Mouse (Mus musculus): ENCODE measurements around the gene Car11. TPM values are rescaled to one million over a fixed set of nuclear protein-coding genes. Genes with fewer than 3 reads are reported as not detected.

Car11 gene
- polyA plus RNA-seq, 1 experiment from 2014 or later = 7.3 TPM

DNA sequence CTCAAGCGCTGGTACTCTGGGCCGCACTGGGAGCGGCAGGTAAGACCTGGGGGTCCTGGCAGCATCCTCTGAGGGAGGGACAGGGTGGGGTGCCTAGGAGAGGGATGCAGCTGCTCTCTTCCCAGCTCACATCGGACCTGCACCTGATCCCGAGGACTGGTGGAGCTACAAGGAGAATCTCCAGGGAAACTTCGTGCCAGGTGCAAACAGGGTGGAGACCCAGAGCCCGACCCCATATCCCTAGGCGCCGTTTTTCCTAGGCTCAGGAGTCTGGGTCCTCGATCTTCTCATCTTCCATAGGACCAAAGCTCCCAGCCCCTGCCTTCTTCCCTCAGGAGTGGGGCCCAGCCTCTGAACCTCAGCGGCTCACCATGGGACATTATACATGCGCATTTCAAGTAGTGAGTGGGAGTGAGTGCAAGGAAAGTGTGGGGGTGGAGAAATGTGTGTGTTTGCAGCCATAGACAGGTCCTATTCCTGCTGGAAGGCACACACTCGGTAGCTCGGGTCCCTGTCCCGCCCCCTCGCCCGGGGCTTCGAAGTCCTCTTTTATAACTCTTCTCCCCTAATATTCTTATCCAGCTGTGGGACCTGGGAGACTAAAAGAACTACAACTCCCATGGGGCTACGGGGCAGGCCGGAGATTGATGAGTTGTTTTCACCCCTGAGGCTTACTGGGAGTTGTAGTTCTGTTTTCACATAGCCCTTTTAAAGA, 815 bp downstream of the Car11 start:
- ATAC-seq (replicated peaks; ENCODE audit: low FRiP score, low TSS enrichment, low read depth) = no peak
- H3K4me3 ChIP-seq (ENCODE audit: low read depth, low read length) = peak overlapping the region; percentile 35
- H3K27me3 ChIP-seq (replicated peaks; ENCODE audit: control insufficient read depth, insufficient read depth, low read length) = peaks cover 23% of the 10 kb centered on the region
- DNase-seq (ENCODE audit: low spot score) = peak; percentile 85
- H3K4me1 ChIP-seq (replicated peaks; ENCODE audit: control insufficient read depth, insufficient read depth, low read length) = peaks cover 17% of the 10 kb centered on the region
- H3K36me3 ChIP-seq (ENCODE audit: control insufficient read depth, insufficient read depth, low read length) = no peaks in the 10 kb centered on the region
- H3K9ac ChIP-seq (ENCODE audit: low read length) = peak overlapping the region; percentile 23; the same call in 1 of the 2 replicates
- no peaks in the 10 kb centered on the region for H3K9me3 ChIP-seq (ENCODE audit: control insufficient read depth, low read length)
- peak overlapping the region; percentile 71 for H3K4me2 ChIP-seq (ENCODE audit: low read length)
- no peak overlapping the region for H3K27ac ChIP-seq (ENCODE audit: low read depth)
- 2% methylated on average over 20 of the region's 20 CpGs for WGBS

DNA sequence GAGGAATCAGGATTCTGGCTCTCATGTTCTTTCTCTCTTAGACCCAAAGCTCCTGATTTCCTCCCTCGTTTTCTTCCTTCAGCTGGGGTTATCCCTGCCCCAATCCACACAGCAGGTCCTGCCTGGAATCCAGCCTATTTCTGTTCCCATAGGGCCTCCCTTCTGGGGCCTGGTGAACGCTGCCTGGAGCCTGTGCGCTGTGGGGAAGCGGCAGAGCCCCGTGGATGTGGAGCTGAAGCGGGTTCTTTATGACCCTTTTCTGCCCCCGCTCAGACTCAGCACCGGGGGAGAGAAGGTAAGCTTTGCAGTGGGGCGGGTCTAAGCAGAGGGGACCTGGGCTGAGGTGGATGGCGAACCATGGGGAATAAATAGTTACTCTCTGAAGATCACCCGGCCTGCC, 1.4 kb downstream of the Car11 start:
- Histone ChIP-seq H3K4me1 (replicated peaks; ENCODE audit: control insufficient read depth, insufficient read depth, low read length) (peaks cover 23% of the 10 kb centered on the region), H3K9me3 (ENCODE audit: control insufficient read depth, low read length) (no peaks in the 10 kb centered on the region), H3K27me3 (replicated peaks; ENCODE audit: control insufficient read depth, insufficient read depth, low read length) (peaks cover 23% of the 10 kb centered on the region), H3K9ac (ENCODE audit: low read length) (peak overlapping the region; percentile 34; the same call in 1 of the 2 replicates), H3K27ac (ENCODE audit: low read depth) (no peak overlapping the region), H3K4me3 (ENCODE audit: low read depth, low read length) (peak overlapping the region; percentile 35; the same call in 1 of the 2 replicates), H3K4me2 (ENCODE audit: low read length) (peak overlapping the region; percentile 71), H3K36me3 (ENCODE audit: control insufficient read depth, insufficient read depth, low read length) (no peaks in the 10 kb centered on the region)
- ATAC-seq (replicated peaks; ENCODE audit: low FRiP score, low TSS enrichment, low read depth) = no peak
- DNase-seq (ENCODE audit: low spot score) = no peak
- 30% methylated on average over 11 of the region's 11 CpGs for WGBS

- WGBS = 88% methylated on average over 11 of the region's 11 CpGs
- H3K27me3 ChIP-seq (replicated peaks; ENCODE audit: control insufficient read depth, insufficient read depth, low read length) = peaks cover 23% of the 10 kb centered on the region
- H3K36me3 ChIP-seq (ENCODE audit: control insufficient read depth, insufficient read depth, low read length) = no peaks in the 10 kb centered on the region
- no peak overlapping the region for H3K9ac ChIP-seq (ENCODE audit: low read length)
- H3K4me1 ChIP-seq (replicated peaks; ENCODE audit: control insufficient read depth, insufficient read depth, low read length) = peaks cover 25% of the 10 kb centered on the region
- H3K27ac ChIP-seq (ENCODE audit: low read depth) = no peak overlapping the region
- H3K4me2 ChIP-seq (ENCODE audit: low read length) = peak overlapping the region; percentile 71
- ATAC-seq (replicated peaks; ENCODE audit: low FRiP score, low TSS enrichment, low read depth) = no peak
- H3K9me3 ChIP-seq (ENCODE audit: control insufficient read depth, low read length) = no peaks in the 10 kb centered on the region
- H3K4me3 ChIP-seq (ENCODE audit: low read depth, low read length) = peak overlapping the region; percentile 35; the same call in 1 of the 2 replicates
- DNase-seq (ENCODE audit: low spot score) = no peak
These were observed 2.0 kb downstream of the Car11 start for GRCm38 (mm10) chr7:45701607-45702006.

GRCm38 (mm10) chr7:45702316-45702715, 2.7 kb downstream of the Car11 start:
- Histone ChIP-seq H3K9ac (ENCODE audit: low read length) (no peak overlapping the region), H3K36me3 (ENCODE audit: control insufficient read depth, insufficient read depth, low read length) (no peaks in the 10 kb centered on the region), H3K4me1 (replicated peaks; ENCODE audit: control insufficient read depth, insufficient read depth, low read length) (peaks cover 30% of the 10 kb centered on the region), H3K27me3 (replicated peaks; ENCODE audit: control insufficient read depth, insufficient read depth, low read length) (peaks cover 23% of the 10 kb centered on the region), H3K27ac (ENCODE audit: low read depth) (no peak overlapping the region), H3K4me3 (ENCODE audit: low read depth, low read length) (no peak overlapping the region), H3K9me3 (ENCODE audit: control insufficient read depth, low read length) (no peaks in the 10 kb centered on the region), H3K4me2 (ENCODE audit: low read length) (no peak overlapping the region)
- DNase-seq (ENCODE audit: low spot score) (no peak), ATAC-seq (replicated peaks; ENCODE audit: low FRiP score, low TSS enrichment, low read depth) (no peak)
- 91% methylated on average over 11 of the region's 11 CpGs for WGBS

GRCm38 (mm10) chr7:45702809-45703520, 3.3 kb downstream of the Car11 start:
- Histone ChIP-seq H3K9me3 (ENCODE audit: control insufficient read depth, low read length) (no peaks in the 10 kb centered on the region), H3K4me3 (ENCODE audit: low read depth, low read length) (no peak overlapping the region), H3K4me1 (replicated peaks; ENCODE audit: control insufficient read depth, insufficient read depth, low read length) (peaks cover 36% of the 10 kb centered on the region), H3K36me3 (ENCODE audit: control insufficient read depth, insufficient read depth, low read length) (no peaks in the 10 kb centered on the region), H3K27me3 (replicated peaks; ENCODE audit: control insufficient read depth, insufficient read depth, low read length) (peaks cover 23% of the 10 kb centered on the region), H3K27ac (ENCODE audit: low read depth) (no peak overlapping the region), H3K4me2 (ENCODE audit: low read length) (no peak overlapping the region; the same call in 1 of the 2 replicates), H3K9ac (ENCODE audit: low read length) (no peak overlapping the region)
- DNase-seq (ENCODE audit: low spot score) (no peak), ATAC-seq (replicated peaks; ENCODE audit: low FRiP score, low TSS enrichment, low read depth) (no peak)
- 90% methylated on average over 17 of the region's 17 CpGs for WGBS

DNA sequence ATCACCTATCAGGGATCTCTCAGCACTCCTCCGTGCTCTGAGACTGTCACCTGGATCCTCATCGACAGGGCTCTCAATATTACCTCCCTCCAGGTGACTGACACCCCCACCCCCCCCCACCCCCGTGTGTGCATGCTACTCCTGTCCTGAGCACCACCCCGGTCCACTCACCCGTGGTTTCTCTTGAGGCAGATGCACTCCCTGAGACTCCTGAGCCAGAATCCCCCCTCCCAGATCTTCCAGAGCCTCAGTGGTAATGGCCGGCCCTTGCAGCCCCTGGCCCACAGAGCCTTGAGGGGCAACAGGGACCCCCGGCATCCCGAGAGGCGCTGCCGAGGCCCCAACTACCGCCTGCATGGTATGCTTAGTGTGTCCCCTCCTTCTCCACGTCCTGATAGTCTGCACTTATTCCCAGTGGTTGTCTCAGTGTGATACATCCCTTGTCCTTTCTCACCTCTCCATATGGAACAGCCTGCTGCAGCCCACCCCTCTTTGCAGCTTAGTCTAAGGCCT, 3.9 kb downstream of the Car11 start:
- no peak for DNase-seq (ENCODE audit: low spot score)
- Histone ChIP-seq H3K9me3 (ENCODE audit: control insufficient read depth, low read length) (no peaks in the 10 kb centered on the region), H3K4me1 (replicated peaks; ENCODE audit: control insufficient read depth, insufficient read depth, low read length) (peaks cover 42% of the 10 kb centered on the region), H3K27me3 (replicated peaks; ENCODE audit: control insufficient read depth, insufficient read depth, low read length) (peaks cover 20% of the 10 kb centered on the region), H3K36me3 (ENCODE audit: control insufficient read depth, insufficient read depth, low read length) (no peaks in the 10 kb centered on the region), H3K27ac (ENCODE audit: low read depth) (peak overlapping the region; percentile 83), H3K4me2 (ENCODE audit: low read length) (peak overlapping the region; percentile 96), H3K4me3 (ENCODE audit: low read depth, low read length) (peak overlapping the region; percentile 65), H3K9ac (ENCODE audit: low read length) (no peak overlapping the region)
- ATAC-seq (replicated peaks; ENCODE audit: low FRiP score, low TSS enrichment, low read depth) = no peak
- 40% methylated on average over 12 of the region's 12 CpGs for WGBS

DNA sequence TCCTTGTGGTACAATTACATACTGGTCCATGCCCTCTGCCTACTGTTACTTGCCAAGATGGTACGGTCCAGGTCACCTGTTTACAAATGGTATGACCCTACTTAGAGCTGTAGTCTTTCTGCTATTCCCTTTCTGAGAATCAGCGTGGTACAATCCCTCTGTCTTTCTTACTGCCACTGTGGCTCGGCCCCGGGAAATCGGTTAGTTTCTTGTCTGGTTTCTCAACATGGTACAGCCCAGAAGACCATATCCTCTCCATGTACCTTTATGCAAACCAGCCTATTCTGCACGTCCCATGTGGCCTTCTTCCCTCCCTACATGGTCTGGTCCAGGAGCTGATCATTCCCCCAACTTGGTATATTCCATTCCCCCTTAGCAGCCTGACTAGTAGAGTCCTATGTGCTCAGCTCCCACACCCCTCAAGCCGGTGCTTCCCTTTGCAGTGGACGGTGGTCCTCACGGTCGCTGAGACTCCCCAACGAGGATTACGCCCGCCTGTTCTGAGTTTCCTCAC, 4.5 kb downstream of the Car11 start:
- H3K27ac ChIP-seq (ENCODE audit: low read depth) = peak overlapping the region; percentile 83
- H3K9me3 ChIP-seq (ENCODE audit: control insufficient read depth, low read length) = no peaks in the 10 kb centered on the region
- peak overlapping the region; percentile 96 for H3K4me2 ChIP-seq (ENCODE audit: low read length)
- no peaks in the 10 kb centered on the region for H3K36me3 ChIP-seq (ENCODE audit: control insufficient read depth, insufficient read depth, low read length)
- peak overlapping the region; percentile 65 for H3K4me3 ChIP-seq (ENCODE audit: low read depth, low read length)
- ATAC-seq (replicated peaks; ENCODE audit: low FRiP score, low TSS enrichment, low read depth) (peak; percentile 37), DNase-seq (ENCODE audit: low spot score) (peak; percentile 88)
- under 1% methylated on average over 13 of the region's 13 CpGs for WGBS
- H3K4me1 ChIP-seq (replicated peaks; ENCODE audit: control insufficient read depth, insufficient read depth, low read length) = peaks cover 43% of the 10 kb centered on the region
- peak overlapping the region; percentile 42 for H3K9ac ChIP-seq (ENCODE audit: low read length)
- H3K27me3 ChIP-seq (replicated peaks; ENCODE audit: control insufficient read depth, insufficient read depth, low read length) = peaks cover 15% of the 10 kb centered on the region

- H3K4me1 ChIP-seq (replicated peaks; ENCODE audit: control insufficient read depth, insufficient read depth, low read length) = peaks cover 43% of the 10 kb centered on the region
- peak; percentile 97 for DNase-seq (ENCODE audit: low spot score)
- ATAC-seq (replicated peaks; ENCODE audit: low FRiP score, low TSS enrichment, low read depth) = peak; percentile 86
- H3K27me3 ChIP-seq (replicated peaks; ENCODE audit: control insufficient read depth, insufficient read depth, low read length) = peaks cover 7% of the 10 kb centered on the region
- peak within 1 kb of the TSS; percentile 65 for H3K4me3 ChIP-seq (ENCODE audit: low read depth, low read length)
- peak within 1 kb of the TSS; percentile 42 for H3K9ac ChIP-seq (ENCODE audit: low read length)
- H3K9me3 ChIP-seq (ENCODE audit: control insufficient read depth, low read length) = no peaks in the 10 kb centered on the region
- peaks cover 6% of the 10 kb centered on the region for H3K36me3 ChIP-seq (ENCODE audit: control insufficient read depth, insufficient read depth, low read length)
- peak within 1 kb of the TSS; percentile 83 for H3K27ac ChIP-seq (ENCODE audit: low read depth)
- H3K4me2 ChIP-seq (ENCODE audit: low read length) = peak within 1 kb of the TSS; percentile 96
- under 1% methylated on average over 36 of the region's 36 CpGs for WGBS
These were observed 5.2 kb downstream of the Car11 start, which contains the start of gene Dbp for GRCm38 (mm10) chr7:45704730-45705442. Gene Dbp, plus strand, starts transcription at chr7:45705088.

Data from intestine, embryonic 14.5 days (tissue).